Mouse (Mus musculus) MEL (cell line): ENCODE measurements at regions not wholly inside any gene's neighbourhood (a gene's known extent, or its start where the extent isn't known, plus 50 kb on each side); places are given as distances from the start of the nearest gene placed in this dataset.

ENCODE experiments used
- CTCF ChIP-seq, 3 experiments: IDR thresholded peaks in 2 of 3; conservative IDR thresholded peaks in 1 of 3; 2 replicates each; pipeline ENCODE4 v1.5.1; 2011 to 2012; ENCODE audit warnings: low read length in 3 of 3, low read depth in 2 of 3, mild to moderate bottlenecking in 2 of 3, improper control_type of control experiment in 1 of 3, inconsistent platforms in 1 of 3, mixed read lengths in 1 of 3, moderate library complexity in 1 of 3; ENCODE audit not compliant: control insufficient read depth in 1 of 3, insufficient read depth in 1 of 3, poor library complexity in 1 of 3, severe bottlenecking in 1 of 3
- ETS1 ChIP-seq: IDR thresholded peaks from 2 replicates; pipeline ENCODE4 v1.6.1; 2012; ENCODE audit warnings: low read depth, mild to moderate bottlenecking, inconsistent platforms, low read length, improper control_type of control experiment, moderate library complexity
- GABPA ChIP-seq: IDR thresholded peaks from 2 replicates; pipeline ENCODE4 v1.6.1; 2012; ENCODE audit warnings: low read depth, mild to moderate bottlenecking, inconsistent platforms, low read length, improper control_type of control experiment, moderate library complexity
- HCFC1 ChIP-seq: IDR thresholded peaks from 2 replicates; pipeline ENCODE4 v1.6.1; 2012; ENCODE audit warnings: low read depth, mild to moderate bottlenecking, inconsistent platforms, low read length, improper control_type of control experiment, moderate library complexity
- JUND ChIP-seq: IDR thresholded peaks from 2 replicates; pipeline ENCODE4 v1.6.1; 2011; ENCODE audit warnings: low read depth, mild to moderate bottlenecking, improper control_type of control experiment, low read length
- MAX ChIP-seq: IDR thresholded peaks from 2 replicates; pipeline ENCODE4 v1.6.1; 2011; ENCODE audit warnings: low read length, improper control_type of control experiment
- MYC ChIP-seq: IDR thresholded peaks from 2 replicates; pipeline ENCODE4 v1.6.1; 2011; ENCODE audit warnings: low read depth, mild to moderate bottlenecking, low read length, improper control_type of control experiment, moderate library complexity
- NRF1 ChIP-seq: IDR thresholded peaks from 2 replicates; pipeline ENCODE4 v1.6.1; 2014; ENCODE audit warnings: low read depth, mild to moderate bottlenecking, inconsistent platforms, low read length, improper control_type of control experiment, moderate library complexity; ENCODE audit not compliant: poor library complexity, insufficient read depth, severe bottlenecking
- POLR2A ChIP-seq, 2 experiments: IDR thresholded peaks; 2 replicates each; pipeline ENCODE4 v1.6.1; 2011 to 2012; ENCODE audit warnings: low read length in 2 of 2, mild to moderate bottlenecking in 2 of 2, control low read depth in 1 of 2, improper control_type of control experiment in 1 of 2, low read depth in 1 of 2, moderate library complexity in 1 of 2; ENCODE audit not compliant: control insufficient read depth in 1 of 2, insufficient read depth in 1 of 2, poor library complexity in 1 of 2
- RCOR1 ChIP-seq: IDR thresholded peaks from 2 replicates; pipeline ENCODE4 v1.6.1; 2012; ENCODE audit warnings: low read depth, mild to moderate bottlenecking, inconsistent platforms, low read length, improper control_type of control experiment
- SIN3A ChIP-seq: IDR thresholded peaks from 2 replicates; pipeline ENCODE4 v1.6.1; 2012; ENCODE audit warnings: low read length, improper control_type of control experiment, inconsistent platforms
- TCF12 ChIP-seq: IDR thresholded peaks from 2 replicates; pipeline ENCODE4 v1.6.1; 2014; ENCODE audit warnings: low read depth, mild to moderate bottlenecking, inconsistent platforms, low read length, improper control_type of control experiment, moderate library complexity
- USF1 ChIP-seq: IDR thresholded peaks from 2 replicates; pipeline ENCODE4 v1.6.1; 2014; ENCODE audit warnings: low read depth, mild to moderate bottlenecking, inconsistent platforms, low read length, improper control_type of control experiment, moderate library complexity
- ZMIZ1 ChIP-seq: IDR thresholded peaks from 2 replicates; pipeline ENCODE4 v1.6.1; 2012; ENCODE audit warnings: low read depth, mild to moderate bottlenecking, inconsistent platforms, low read length, improper control_type of control experiment, moderate library complexity

DNA sequence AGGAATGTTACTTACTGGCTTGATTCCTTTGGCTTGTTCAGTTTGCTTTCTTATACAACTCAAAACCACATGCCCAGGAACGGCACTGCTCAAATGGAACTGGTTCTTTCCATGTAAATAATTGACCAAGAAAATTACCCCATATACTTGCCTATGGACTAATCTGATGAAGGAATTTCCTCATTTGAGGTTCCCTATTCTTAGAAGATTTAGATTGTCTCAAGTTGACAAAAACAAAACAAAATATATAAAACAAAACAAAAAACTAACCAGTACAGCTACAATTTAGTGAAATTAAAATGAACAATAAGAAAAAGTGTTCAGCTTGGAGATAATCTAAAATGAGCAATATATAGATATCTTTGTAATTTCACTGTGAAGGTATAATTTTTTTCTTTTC lies 1803.7 kb downstream of the Pcdh19 start:
- TF ChIP-seq POLR2A (IDR thresholded peaks at IDR 0.05; ENCODE audit: control insufficient read depth in 1 of 2, insufficient read depth in 1 of 2, low read depth in 1 of 2, low read length in 2 of 2, poor library complexity in 1 of 2) (no peak), SIN3A (no peak), NRF1 (no peak), MYC (no peak), RCOR1 (no peak), TCF12 (no peak), MAX (no peak), USF1 (no peak), JUND (no peak), ZMIZ1 (no peak), GABPA (no peak), CTCF (IDR thresholded peaks at IDR 0.05 in 2 of 3, conservative IDR thresholded peaks at IDR 0.05 in 1 of 3; ENCODE audit: control insufficient read depth in 1 of 3, insufficient read depth in 1 of 3, low read depth in 2 of 3, low read length in 3 of 3, poor library complexity in 1 of 3, severe bottlenecking in 1 of 3) (no peak), HCFC1 (no peak), ETS1 (no peak)
